Mouse (Mus musculus) kidney, adult 2 months (tissue): ENCODE measurements around the gene Pde2a.

ENCODE experiments used
- CTCF ChIP-seq: fragments of 200-500 bp; conservative IDR thresholded peaks from 2 replicates; pipeline ENCODE4 v1.5.1; 2011; ENCODE audit warnings: low read depth, mild to moderate bottlenecking, control low read depth, low read length, moderate library complexity, mixed read lengths; ENCODE audit not compliant: insufficient read depth, insufficient read length
- POLR2A ChIP-seq: fragments of 200-500 bp; IDR thresholded peaks from one replicate; pipeline ENCODE4 v1.6.1; 2011; ENCODE audit warnings: low read depth, low read length, control low read depth

DNA sequence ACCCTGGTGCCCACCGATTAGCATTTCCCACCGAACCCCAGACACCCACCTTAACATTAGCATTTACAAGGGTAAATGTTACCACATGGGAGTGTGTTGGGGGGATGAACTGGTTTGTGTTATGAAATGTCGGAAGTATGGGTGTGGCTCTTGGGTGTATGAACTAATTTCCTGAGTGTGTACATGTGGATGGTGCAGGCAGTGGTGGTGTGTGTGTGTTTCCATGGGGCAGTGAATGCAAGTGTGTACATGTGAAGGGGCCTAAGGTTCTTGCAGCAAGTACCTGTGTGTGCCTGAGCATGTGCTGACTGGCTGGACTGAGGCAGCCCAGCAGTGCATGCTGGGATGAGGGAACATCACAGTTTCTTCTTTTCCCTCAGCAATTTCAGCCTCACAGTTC lies 76.9 kb downstream of the Pde2a start:
- TF ChIP-seq CTCF (no peak), POLR2A (no peak)
